Mouse (Mus musculus): ENCODE data around the gene 4930524J08Rik.

The 4930524J08Rik gene

GRCm38 (mm10) chr5:100005431-100005830 lies 26.6 kb downstream of the 4930524J08Rik start:
- no peak for DNase-seq

GRCm38 (mm10) chr5:100005896-100006295 lies 27.0 kb downstream of the 4930524J08Rik start:
- no peak for DNase-seq

GRCm38 (mm10) chr5:100006324-100007039 lies 27.6 kb downstream of the 4930524J08Rik start:
- DNase-seq: no peak

GRCm38 (mm10) chr5:100007040-100007375 lies 28.1 kb downstream of the 4930524J08Rik start:
- no peak for DNase-seq

- no peak for DNase-seq
Measured at GRCm38 (mm10) chr5:100008485-100008884, 29.6 kb downstream of the 4930524J08Rik start.

GRCm38 (mm10) chr5:100012599-100012998 lies 33.7 kb downstream of the 4930524J08Rik start:
- no peak for DNase-seq

- DNase-seq: no peak
Measured at GRCm38 (mm10) chr5:100020089-100020488, 41.2 kb downstream of the 4930524J08Rik start.

GRCm38 (mm10) chr5:100024403-100024802 lies 45.5 kb downstream of the 4930524J08Rik start:
- no peak for DNase-seq

- no peak for DNase-seq
Measured at GRCm38 (mm10) chr5:100024868-100025267, 46.0 kb downstream of the 4930524J08Rik start.

All from lung, adult 18-20 months (tissue).